Mouse (Mus musculus) forebrain, embryonic 11.5 days (tissue): ENCODE measurements around the gene Tmem209. TPM values are rescaled to one million over a fixed set of nuclear protein-coding genes. Genes with fewer than 3 reads are reported as not detected.

Experiments
- ATAC-seq: fragments of 200-750 bp; cut with Nextera tagmentation; replicated peaks from 2 replicates; pipeline ENCODE4 v1.8.0; 2017; ENCODE audit warnings: moderate TSS enrichment; ENCODE audit not compliant: low FRiP score
- DNase-seq: peaks from one replicate; pipeline ENCODE4 v3.0.0-alpha.2; 2017; ENCODE audit warnings: low spot score
- H3K27ac ChIP-seq: fragments of 300-500 bp; sonication (generic); 2 replicates; pipeline ENCODE4 v1.5.1; 2014; ENCODE audit warnings: low read depth, low read length
- H3K27me3 ChIP-seq: fragments of 300-500 bp; sonication (generic); 2 replicates; pipeline ENCODE4 v1.6.1; 2014; ENCODE audit warnings: mild to moderate bottlenecking, low read length, mixed read lengths; ENCODE audit not compliant: control insufficient read depth, insufficient read depth
- H3K36me3 ChIP-seq: fragments of 300-500 bp; sonication (generic); 2 replicates; pipeline ENCODE4 v1.6.1; 2014; ENCODE audit warnings: mild to moderate bottlenecking, low read length, moderate library complexity, mixed read lengths; ENCODE audit not compliant: control insufficient read depth, insufficient read depth
- H3K4me1 ChIP-seq: fragments of 300-500 bp; sonication (generic); replicated peaks from 2 replicates; pipeline ENCODE4 v1.6.1; 2014; ENCODE audit warnings: low read length, mixed read lengths; ENCODE audit not compliant: control insufficient read depth, insufficient read depth
- H3K4me2 ChIP-seq: fragments of 300-500 bp; sonication (generic); 2 replicates; pipeline ENCODE4 v1.6.1; 2014; ENCODE audit warnings: low read depth, mild to moderate bottlenecking, low read length, moderate library complexity, mixed read lengths; ENCODE audit not compliant: severe bottlenecking
- H3K4me3 ChIP-seq: fragments of 300-500 bp; sonication (generic); 2 replicates; pipeline ENCODE4 v1.5.1; 2014; ENCODE audit warnings: low read depth, low read length
- H3K9ac ChIP-seq: fragments of 300-500 bp; sonication (generic); 2 replicates; pipeline ENCODE4 v1.6.1; 2014; ENCODE audit warnings: low read length
- H3K9me3 ChIP-seq: fragments of 300-500 bp; sonication (generic); 2 replicates; pipeline ENCODE4 v1.6.1; 2016; ENCODE audit warnings: low read length, mixed read lengths; ENCODE audit not compliant: control insufficient read depth
- WGBS: fragments of 180-500 bp; shearing (Covaris S2); extraction: QIAGEN DNeasy Blood & Tissue Kit; methylation state at CpG from one replicate; pipeline ENCODE4 v1.1.7; 2014; 5-methylcytosine and 5-hydroxymethylcytosine counted together
- polyA plus RNA-seq: library from polyadenylated mRNA; unstranded; fragments of >200 nt; fragmentation: Nextera tagmentation; extraction: Ambion mirVana; gene quantifications from 2 replicates; pipeline ENCODE4 v1.2.1, GENCODE M21; 2014

The Tmem209 gene
- polyA plus RNA-seq, 1 experiment from 2014 or later = 54.2 TPM

DNA sequence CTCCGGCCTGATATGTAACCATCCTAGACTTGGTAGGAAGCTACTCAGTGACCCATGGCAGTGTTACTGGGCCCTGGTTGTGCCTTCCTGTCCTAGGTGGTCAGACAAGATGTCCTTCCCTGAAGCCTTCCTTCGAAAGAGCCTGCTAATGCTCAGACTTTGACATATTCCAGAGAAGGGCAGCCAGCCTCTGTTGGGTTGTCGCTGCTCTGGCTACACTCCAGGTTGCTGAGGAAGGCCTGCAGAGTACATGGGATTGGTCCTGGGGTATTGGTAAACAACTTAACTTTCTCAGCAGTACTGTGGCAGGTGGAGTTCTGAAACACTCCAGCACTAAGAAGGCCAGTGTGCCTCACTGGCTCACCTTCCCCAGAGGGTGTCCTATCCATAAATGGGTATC lies 30.2 kb downstream of the Tmem209 start:
- 96% methylated on average over 3 of the region's 3 CpGs for WGBS
- Histone ChIP-seq H3K4me3 (no peak overlapping the region), H3K4me2 (no peak overlapping the region), H3K9me3 (no peaks in the 10 kb centered on the region), H3K9ac (no peak overlapping the region), H3K36me3 (peaks cover 11% of the 10 kb centered on the region; the same call in 1 of the 2 replicates), H3K4me1 (no peaks in the 10 kb centered on the region), H3K27ac (no peak overlapping the region), H3K27me3 (no peaks in the 10 kb centered on the region)
- ATAC-seq (no peak), DNase-seq (no peak)

DNA sequence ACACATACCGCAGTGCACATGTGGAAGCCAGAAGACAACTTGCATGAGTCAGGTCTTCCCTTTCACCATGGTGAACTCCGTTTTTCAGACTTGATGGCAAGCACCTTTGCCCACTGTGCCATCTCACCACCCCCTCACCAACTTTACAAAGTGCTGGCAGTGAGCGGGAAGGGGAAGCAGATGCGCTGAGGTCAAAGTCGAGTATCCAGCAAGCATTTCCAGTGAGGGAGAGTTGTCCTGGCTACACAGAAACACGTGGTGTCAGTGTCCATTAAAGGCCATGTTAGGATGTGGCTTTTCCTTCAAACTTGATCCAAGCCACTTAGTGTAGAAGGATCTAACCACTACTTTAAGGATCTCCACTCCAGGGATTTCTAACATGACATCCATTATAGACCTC lies 31.8 kb downstream of the Tmem209 start:
- Histone ChIP-seq H3K9ac (no peak overlapping the region), H3K4me2 (no peak overlapping the region), H3K4me3 (no peak overlapping the region), H3K36me3 (peaks cover 8% of the 10 kb centered on the region; the same call in 1 of the 2 replicates), H3K9me3 (no peaks in the 10 kb centered on the region), H3K27ac (no peak overlapping the region), H3K27me3 (no peaks in the 10 kb centered on the region), H3K4me1 (no peaks in the 10 kb centered on the region)
- WGBS = 92% methylated on average over 6 of the region's 6 CpGs
- ATAC-seq (no peak), DNase-seq (no peak)

DNA sequence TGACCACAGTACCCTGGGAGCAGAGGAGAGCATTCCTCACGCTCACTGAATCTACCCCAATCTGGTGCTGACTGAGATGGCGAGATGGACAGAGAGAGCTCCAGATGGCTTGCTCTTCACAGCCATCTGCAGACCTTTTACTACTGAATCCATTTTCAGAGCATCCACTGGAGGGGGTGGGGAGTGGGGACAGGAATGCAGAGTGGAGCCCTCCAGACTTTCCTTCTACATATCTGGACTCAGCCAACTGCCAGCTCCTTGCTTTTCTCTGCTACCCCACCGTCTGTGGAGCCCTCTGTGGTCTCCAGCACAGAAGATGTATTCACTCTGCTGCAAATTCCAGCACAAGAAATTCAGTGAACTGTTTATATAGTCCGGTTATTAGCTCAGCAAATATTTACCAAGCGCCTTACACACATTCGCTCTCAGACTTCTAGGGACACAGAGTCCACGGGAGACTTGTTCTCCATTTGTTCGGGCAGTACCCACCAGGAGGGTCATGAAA lies 32.3 kb downstream of the Tmem209 start:
- WGBS = 87% methylated on average over 8 of the region's 8 CpGs
- no peak overlapping the region for H3K4me2 ChIP-seq
- no peak overlapping the region for H3K9ac ChIP-seq
- DNase-seq (no peak), ATAC-seq (no peak)
- no peaks in the 10 kb centered on the region for H3K9me3 ChIP-seq
- no peaks in the 10 kb centered on the region for H3K27me3 ChIP-seq
- no peak overlapping the region for H3K27ac ChIP-seq
- H3K4me1 ChIP-seq = no peaks in the 10 kb centered on the region
- peaks cover 5% of the 10 kb centered on the region; the same call in 1 of the 2 replicates for H3K36me3 ChIP-seq
- no peak overlapping the region for H3K4me3 ChIP-seq

DNA sequence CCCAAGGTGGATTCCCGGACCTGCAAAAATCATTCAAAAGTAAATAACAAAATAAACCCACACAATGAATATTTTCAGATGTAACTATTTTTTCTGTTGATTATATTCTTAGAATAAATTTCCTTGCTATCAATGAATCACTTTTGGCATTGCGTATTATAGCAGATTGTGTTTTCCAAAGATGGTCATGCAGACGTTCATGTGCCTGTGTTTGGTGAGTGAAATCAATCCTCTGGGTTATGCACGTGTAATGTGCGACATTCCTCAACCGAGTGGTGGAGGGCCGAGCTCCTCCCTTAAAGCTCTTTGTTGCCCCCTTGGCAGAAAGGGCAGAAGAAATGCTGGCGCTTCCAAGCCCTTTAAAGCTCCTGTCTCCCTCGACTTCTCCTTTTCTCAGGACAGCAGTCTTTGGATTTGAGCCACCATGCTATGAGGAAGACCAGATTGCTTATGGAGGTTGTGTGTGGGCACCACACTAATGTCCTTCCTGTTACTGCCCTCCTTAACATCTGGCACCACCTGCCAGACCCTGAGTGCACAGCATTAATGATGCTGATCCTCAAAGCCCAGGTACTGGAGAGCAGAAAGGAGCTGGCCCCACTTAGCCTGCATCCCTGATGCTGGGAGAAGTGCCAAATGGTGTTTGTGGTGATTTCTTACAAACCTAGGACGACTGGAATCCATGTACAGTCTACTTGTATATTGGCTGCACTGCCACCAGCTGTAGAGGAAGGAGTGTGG lies 33.4 kb downstream of the Tmem209 start:
- ATAC-seq (no peak), DNase-seq (no peak)
- no peak overlapping the region for H3K4me3 ChIP-seq
- H3K9me3 ChIP-seq = no peaks in the 10 kb centered on the region
- H3K27ac ChIP-seq = no peak overlapping the region
- peaks cover 5% of the 10 kb centered on the region; the same call in 1 of the 2 replicates for H3K36me3 ChIP-seq
- no peak overlapping the region for H3K9ac ChIP-seq
- no peaks in the 10 kb centered on the region for H3K27me3 ChIP-seq
- WGBS = 81% methylated on average over 10 of the region's 10 CpGs
- H3K4me2 ChIP-seq = no peak overlapping the region
- H3K4me1 ChIP-seq = no peaks in the 10 kb centered on the region

DNA sequence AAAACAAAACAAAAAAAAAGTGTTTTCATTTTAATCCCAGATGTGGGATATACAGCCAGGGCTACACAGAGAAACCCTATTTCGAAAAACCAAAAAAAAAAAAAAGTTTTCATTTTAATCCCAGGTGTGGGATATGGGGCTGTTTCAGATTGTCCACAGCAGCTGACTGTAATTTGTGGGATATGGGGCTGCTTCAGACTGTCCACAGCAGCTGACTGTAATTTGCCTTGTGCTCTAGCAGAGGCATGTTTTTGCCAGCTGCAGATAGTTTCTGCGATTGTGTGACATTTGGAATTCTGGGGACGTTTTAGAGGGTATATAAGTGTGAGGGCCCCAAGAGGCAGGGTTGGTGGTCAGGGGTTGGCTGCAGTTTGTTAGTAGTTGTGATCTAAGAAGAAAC lies 37.9 kb downstream of the Tmem209 start:
- ATAC-seq = no peak
- DNase-seq = no peak
- 80% methylated on average over 3 of the region's 3 CpGs for WGBS
- Histone ChIP-seq H3K9me3 (no peaks in the 10 kb centered on the region), H3K4me2 (no peak overlapping the region), H3K27ac (no peak overlapping the region), H3K4me3 (no peak overlapping the region), H3K4me1 (no peaks in the 10 kb centered on the region), H3K27me3 (no peaks in the 10 kb centered on the region), H3K36me3 (no peaks in the 10 kb centered on the region), H3K9ac (no peak overlapping the region)

DNA sequence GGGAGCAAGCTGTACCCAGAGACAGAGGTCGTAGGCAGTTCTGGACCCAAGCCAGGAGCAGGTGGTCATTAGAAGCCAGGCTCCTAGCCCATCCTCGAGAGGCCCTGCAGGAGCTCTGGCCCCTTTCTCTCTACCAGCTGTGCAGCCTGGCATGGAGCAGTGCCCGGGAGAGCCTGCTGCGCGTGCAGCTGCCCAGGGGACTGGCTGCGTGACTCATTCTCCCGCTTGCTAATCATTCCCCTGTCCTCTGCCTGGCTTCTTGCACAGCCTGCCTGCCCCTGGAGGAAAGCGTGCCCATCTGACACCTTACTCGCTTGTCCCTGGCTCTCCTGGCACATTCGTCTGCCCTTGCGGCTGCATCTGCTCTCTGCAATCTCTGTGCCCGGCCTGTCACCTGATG lies 40.2 kb downstream of the Tmem209 start:
- H3K27ac ChIP-seq = no peak overlapping the region
- WGBS = 88% methylated on average over 12 of the region's 12 CpGs
- H3K4me1 ChIP-seq = peaks cover 2% of the 10 kb centered on the region; the same call in 1 of the 2 replicates
- no peak overlapping the region for H3K9ac ChIP-seq
- H3K4me3 ChIP-seq = no peak overlapping the region
- ATAC-seq (no peak), DNase-seq (no peak)
- H3K36me3 ChIP-seq = no peaks in the 10 kb centered on the region
- no peak overlapping the region for H3K4me2 ChIP-seq
- no peaks in the 10 kb centered on the region for H3K9me3 ChIP-seq
- H3K27me3 ChIP-seq = no peaks in the 10 kb centered on the region

DNA sequence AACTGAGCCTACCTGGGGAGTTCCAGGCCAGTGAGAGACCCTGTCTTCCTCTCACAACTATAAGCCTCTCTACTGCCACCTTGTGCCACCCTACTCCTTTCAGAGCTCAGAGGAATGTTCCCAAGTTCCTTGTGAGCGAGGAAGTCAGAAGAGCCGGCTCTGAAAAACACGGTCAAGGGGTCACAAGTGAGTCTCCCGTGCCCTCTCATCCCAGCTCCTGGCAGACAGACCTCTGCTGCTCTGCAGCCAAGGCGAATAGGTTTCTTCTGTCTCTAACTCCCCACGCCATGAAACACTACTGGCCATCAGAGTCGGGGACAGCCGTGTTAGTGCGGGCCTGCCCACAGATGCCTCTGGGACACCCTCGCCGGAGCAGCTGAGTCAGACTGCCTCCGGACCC lies 40.9 kb downstream of the Tmem209 start:
- Histone ChIP-seq H3K4me2 (no peak overlapping the region), H3K9me3 (no peaks in the 10 kb centered on the region), H3K4me3 (no peak overlapping the region), H3K4me1 (peaks cover 3% of the 10 kb centered on the region; the same call in 1 of the 2 replicates), H3K9ac (no peak overlapping the region), H3K27ac (no peak overlapping the region), H3K27me3 (no peaks in the 10 kb centered on the region), H3K36me3 (no peaks in the 10 kb centered on the region)
- WGBS = 61% methylated on average over 12 of the region's 12 CpGs
- DNase-seq (no peak), ATAC-seq (no peak)

DNA sequence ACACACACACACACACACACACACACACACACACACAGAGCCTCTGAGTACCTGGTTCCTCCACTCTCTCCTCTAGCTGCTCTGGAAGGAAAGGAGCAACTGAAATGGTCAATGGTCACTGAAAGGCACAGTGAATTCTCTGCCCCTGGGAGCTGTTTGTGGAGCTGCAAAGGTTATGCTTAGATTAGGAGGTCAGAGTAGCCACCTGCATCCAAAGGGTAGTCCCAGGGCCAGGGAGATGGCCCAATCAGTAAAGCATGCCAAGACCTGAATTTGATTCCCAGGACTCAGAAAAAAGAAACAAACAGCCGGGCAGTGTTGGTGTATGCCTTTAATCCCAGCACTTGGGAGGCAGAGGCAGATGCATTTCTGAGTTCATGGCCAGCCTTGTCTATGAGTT lies 41.5 kb downstream of the Tmem209 start:
- H3K27ac ChIP-seq = no peak overlapping the region
- no peak overlapping the region for H3K9ac ChIP-seq
- no peak overlapping the region for H3K4me3 ChIP-seq
- H3K27me3 ChIP-seq = no peaks in the 10 kb centered on the region
- H3K36me3 ChIP-seq = no peaks in the 10 kb centered on the region
- whole genome bisulfite sequencing = 83% methylated on average over 1 of the region's 1 CpGs
- H3K4me2 ChIP-seq = no peak overlapping the region
- DNase-seq = no peak
- peaks cover 3% of the 10 kb centered on the region; the same call in 1 of the 2 replicates for H3K4me1 ChIP-seq
- no peak for ATAC-seq
- no peaks in the 10 kb centered on the region for H3K9me3 ChIP-seq

DNA sequence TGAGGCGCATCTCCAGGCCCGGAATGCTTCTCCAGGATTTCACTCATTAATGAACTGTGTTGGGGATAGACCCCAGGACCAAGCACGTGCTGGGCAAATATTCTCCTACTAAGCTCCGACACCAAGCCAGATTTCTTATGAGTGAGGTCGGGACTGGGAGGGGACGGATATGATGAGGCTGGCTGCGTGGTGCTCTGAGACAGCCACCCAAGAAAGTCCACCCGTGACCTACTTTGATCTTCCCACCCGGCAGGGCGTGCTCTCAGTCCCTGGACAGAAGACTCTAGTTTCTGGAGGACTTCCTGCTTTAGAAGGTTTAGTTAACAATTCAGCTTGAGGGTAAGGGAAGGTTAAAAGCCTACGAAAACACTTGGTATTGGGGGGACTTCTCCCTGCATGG lies 44.0 kb downstream of the Tmem209 start:
- H3K27me3 ChIP-seq = no peaks in the 10 kb centered on the region
- H3K4me1 ChIP-seq = peaks cover 13% of the 10 kb centered on the region; the same call in 1 of the 2 replicates
- WGBS = 90% methylated on average over 11 of the region's 11 CpGs
- no peak overlapping the region for H3K27ac ChIP-seq
- H3K36me3 ChIP-seq = no peaks in the 10 kb centered on the region
- H3K4me2 ChIP-seq = no peak overlapping the region
- H3K9me3 ChIP-seq = no peaks in the 10 kb centered on the region
- no peak overlapping the region for H3K9ac ChIP-seq
- ATAC-seq (no peak), DNase-seq (no peak)
- H3K4me3 ChIP-seq = no peak overlapping the region
